Mouse (Mus musculus) megakaryocyte-erythroid progenitor cell, adult 5-6 weeks (primary cell): ENCODE data around the gene Zfp983. TPM values are rescaled to one million over a fixed set of nuclear protein-coding genes. Genes with fewer than 3 reads are reported as not detected.
A peak's percentile ranks its signal among the peaks of the same experiment; 100 is the strongest.
"Not testable (repeated sequence)": the region's sequence is repeated elsewhere in the genome, so short reads cannot be mapped to it uniquely, and the experiment has no call there.

Source experiments
- ATAC-seq: replicated peaks from 2 replicates; pipeline ENCODE4 v1.8.0; 2016; ENCODE audit warnings: mild to moderate bottlenecking, inconsistent platforms; ENCODE audit not compliant: severe bottlenecking, poor library complexity, low FRiP score, low TSS enrichment
- total RNA-seq, 2 experiments: library from RNA; stranded (forward) in 1 of 2; stranded (reverse) in 1 of 2; fragments of 200-1000, 215-1000 nt in 1 of 2; fragments of >200 nt in 1 of 2; fragmentation: Nextera tagmentation in 1 of 2; gene quantifications; 2 replicates each; pipeline ENCODE4 v1.2.3; 2014 to 2017

Zfp983 gene
- 2.5 and 2.8 TPM in 2 replicates for total RNA-seq (2014; fragmentation: Nextera tagmentation)
- 2.4 and 4.3 TPM in 2 replicates for total RNA-seq (2017)

- peak; percentile 99 for ATAC-seq
These were observed at the start of gene Zfp983 for GRCm38 (mm10) chr17:21650364-21650907. Gene Zfp983, plus strand, starts transcription at chr17:21650624.

GRCm38 (mm10) chr17:21616356-21616755, 34.1 kb upstream of the Zfp983 start:
- ATAC-seq = no peak

- peak; percentile 22; the same call in 1 of the 2 replicates for ATAC-seq
These were observed 33.1 kb upstream of the Zfp983 start for GRCm38 (mm10) chr17:21617352-21617751.

- no peak for ATAC-seq
These were observed 26.8 kb upstream of the Zfp983 start for GRCm38 (mm10) chr17:21623647-21624046.

GRCm38 (mm10) chr17:21635758-21636157, 14.7 kb upstream of the Zfp983 start:
- not testable (repeated sequence) for ATAC-seq

- ATAC-seq = no peak
These were observed 1.6 kb upstream of the Zfp983 start for GRCm38 (mm10) chr17:21648791-21649190.

GRCm38 (mm10) chr17:21649936-21650335, 488 bp upstream of the Zfp983 start:
- ATAC-seq = peak; percentile 72

- peak; percentile 71 for ATAC-seq
These were observed 28.4 kb downstream of the Zfp983 start for GRCm38 (mm10) chr17:21678826-21679225.

GRCm38 (mm10) chr17:21679273-21680018, 29.0 kb downstream of the Zfp983 start:
- peak; percentile 98 for ATAC-seq

GRCm38 (mm10) chr17:21680019-21680376, 29.6 kb downstream of the Zfp983 start:
- peak; percentile 78 for ATAC-seq

- no peak for ATAC-seq
These were observed 41.1 kb downstream of the Zfp983 start, which contains the start of gene Gm10226 for GRCm38 (mm10) chr17:21691560-21691959. Gene Gm10226, plus strand, starts transcription at chr17:21691860.

GRCm38 (mm10) chr17:21693342-21693741, 42.9 kb downstream of the Zfp983 start:
- no peak for ATAC-seq

- peak; percentile 79 for ATAC-seq
These were observed 45.6 kb downstream of the Zfp983 start for GRCm38 (mm10) chr17:21696073-21696472.

GRCm38 (mm10) chr17:21702281-21703240, 52.1 kb downstream of the Zfp983 start:
- ATAC-seq = peak; percentile 85

GRCm38 (mm10) chr17:21703414-21703813, 53.0 kb downstream of the Zfp983 start:
- no peak for ATAC-seq

GRCm38 (mm10) chr17:21707343-21707996, 57.0 kb downstream of the Zfp983 start, which contains the start of gene Zfp760:
Gene Zfp760, plus strand, starts transcription at chr17:21707741.
- peak; percentile 87 for ATAC-seq

- 0 out of 2 replicates have a peak, but pooled peaks have one; percentile 24 for ATAC-seq
These were observed 58.0 kb downstream of the Zfp983 start for GRCm38 (mm10) chr17:21708401-21708800.
